Mouse (Mus musculus) layer of hippocampus, postnatal 25 days (tissue): ENCODE measurements around the gene Izumo1r. TPM values are rescaled to one million over a fixed set of nuclear protein-coding genes. Genes with fewer than 3 reads are reported as not detected.

Experiments used
- DNase-seq, 2 experiments: peaks; one replicate each; pipeline ENCODE4 v3.0.0; 2022; ENCODE audit warnings: mixed read lengths in 2 of 2, low spot score in 1 of 2; ENCODE audit errors: extremely low spot score in 1 of 2
- total RNA-seq, 2 experiments: library from RNA; stranded (reverse); gene quantifications; 2 replicates each; pipeline ENCODE4 v1.2.3; 2021

The Izumo1r gene
- not detected for total RNA-seq

- no peak for DNase-seq
Measured at GRCm38 (mm10) chr9:14903581-14904378, at the start of gene Izumo1r. TSS of gene Izumo1r (minus strand) at chr9:14903949.

- no peak for DNase-seq
Measured at GRCm38 (mm10) chr9:14951072-14951471, 47.3 kb upstream of the Izumo1r start.

GRCm38 (mm10) chr9:14948843-14949242, 45.1 kb upstream of the Izumo1r start:
- no peak for DNase-seq

GRCm38 (mm10) chr9:14946677-14947076, 42.9 kb upstream of the Izumo1r start:
- no peak for DNase-seq

GRCm38 (mm10) chr9:14945919-14946318, 42.2 kb upstream of the Izumo1r start:
- DNase-seq, result no peak

GRCm38 (mm10) chr9:14942143-14942720, 38.5 kb upstream of the Izumo1r start:
- DNase-seq, result no peak

- no peak for DNase-seq
Measured at GRCm38 (mm10) chr9:14939610-14940009, 35.9 kb upstream of the Izumo1r start.

GRCm38 (mm10) chr9:14937308-14937707, 33.6 kb upstream of the Izumo1r start:
- no peak for DNase-seq

GRCm38 (mm10) chr9:14934851-14935250, 31.1 kb upstream of the Izumo1r start:
- DNase-seq, result no peak

- DNase-seq, result no peak
Measured at GRCm38 (mm10) chr9:14931943-14932342, 28.2 kb upstream of the Izumo1r start.

GRCm38 (mm10) chr9:14931211-14931610, 27.5 kb upstream of the Izumo1r start:
- DNase-seq, result no peak

- no peak for DNase-seq
Measured at GRCm38 (mm10) chr9:14926593-14926992, 22.8 kb upstream of the Izumo1r start.

- no peak for DNase-seq
Measured at GRCm38 (mm10) chr9:14923625-14924024, 19.9 kb upstream of the Izumo1r start.

GRCm38 (mm10) chr9:14921971-14922560, 18.3 kb upstream of the Izumo1r start:
- DNase-seq, result no peak

- DNase-seq, result no peak
Measured at GRCm38 (mm10) chr9:14921254-14921653, 17.5 kb upstream of the Izumo1r start.

GRCm38 (mm10) chr9:14920608-14921007, 16.9 kb upstream of the Izumo1r start:
- DNase-seq, result no peak

- no peak for DNase-seq
Measured at GRCm38 (mm10) chr9:14918825-14919668, 15.3 kb upstream of the Izumo1r start.

- no peak for DNase-seq
Measured at GRCm38 (mm10) chr9:14917661-14918060, 13.9 kb upstream of the Izumo1r start.

- no peak for DNase-seq
Measured at GRCm38 (mm10) chr9:14912037-14912436, 8.3 kb upstream of the Izumo1r start.

GRCm38 (mm10) chr9:14909981-14910380, 6.2 kb upstream of the Izumo1r start:
- DNase-seq, result no peak
